Mouse (Mus musculus) kidney, postnatal 4 days (tissue): Measurements from ENCODE around the gene Kif1bp.
"Not testable (repeated sequence)": the region's sequence is repeated elsewhere in the genome, so short reads cannot be mapped to it uniquely, and the experiment has no call there.

Experiments used
- DNase-seq, 2 experiments: peaks; one replicate each; pipeline ENCODE4 v3.0.0; 2021; ENCODE audit warnings: mixed read lengths in 2 of 2

Kif1bp gene

GRCm38 (mm10) chr10:62578338-62579100, at the start of gene Kif1bp:
Gene Kif1bp (minus strand): TSS chr10:62578457.
- DNase-seq = peak; percentile 97 to 98

- no peak for DNase-seq
These were observed 25.9 kb upstream of the Kif1bp start for GRCm38 (mm10) chr10:62604161-62604560.

- no peak for DNase-seq
These were observed 25.2 kb upstream of the Kif1bp start for GRCm38 (mm10) chr10:62603233-62604030.

GRCm38 (mm10) chr10:62602177-62603040, 24.2 kb upstream of the Kif1bp start, which contains the start of gene Ddx21:
Gene Ddx21 (minus strand): TSS chr10:62602281.
- peak; percentile 93 to 94 for DNase-seq

- DNase-seq = no peak
These were observed 23.5 kb upstream of the Kif1bp start for GRCm38 (mm10) chr10:62601833-62602176.

- DNase-seq = peak in 1 of 2 experiments; percentile 17
These were observed 23.0 kb upstream of the Kif1bp start for GRCm38 (mm10) chr10:62601053-62601791.

- DNase-seq = no peak
These were observed 21.8 kb upstream of the Kif1bp start for GRCm38 (mm10) chr10:62600056-62600455.

- not testable (repeated sequence) for DNase-seq
These were observed 21.1 kb upstream of the Kif1bp start for GRCm38 (mm10) chr10:62599311-62599710.

GRCm38 (mm10) chr10:62592496-62592895, 14.2 kb upstream of the Kif1bp start:
- no peak for DNase-seq

- peak; percentile 89 to 92 for DNase-seq
These were observed 11.9 kb upstream of the Kif1bp start for GRCm38 (mm10) chr10:62590200-62590599.

GRCm38 (mm10) chr10:62588616-62589015, 10.4 kb upstream of the Kif1bp start:
- DNase-seq = peak; percentile 23 to 39

- DNase-seq = no peak
These were observed 5.0 kb upstream of the Kif1bp start for GRCm38 (mm10) chr10:62583245-62583644.

GRCm38 (mm10) chr10:62582701-62583100, 4.4 kb upstream of the Kif1bp start:
- no peak for DNase-seq

- no peak for DNase-seq
These were observed 4.0 kb upstream of the Kif1bp start for GRCm38 (mm10) chr10:62582263-62582662.

GRCm38 (mm10) chr10:62579129-62579528, 872 bp upstream of the Kif1bp start:
- DNase-seq = not testable (repeated sequence)

GRCm38 (mm10) chr10:62577673-62578337, 452 bp downstream of the Kif1bp start:
- DNase-seq = no peak

GRCm38 (mm10) chr10:62575001-62575400, 3.3 kb downstream of the Kif1bp start:
- DNase-seq = no peak

GRCm38 (mm10) chr10:62570126-62570871, 8.0 kb downstream of the Kif1bp start:
- no peak for DNase-seq

- DNase-seq = no peak
These were observed 9.4 kb downstream of the Kif1bp start for GRCm38 (mm10) chr10:62568861-62569260.

- no peak for DNase-seq
These were observed 20.5 kb downstream of the Kif1bp start for GRCm38 (mm10) chr10:62557736-62558135.

- DNase-seq = no peak
These were observed 21.7 kb downstream of the Kif1bp start for GRCm38 (mm10) chr10:62556558-62556901.
